Mouse (Mus musculus): ENCODE measurements around the gene Ahnak. TPM values are rescaled to one million over a fixed set of nuclear protein-coding genes. Genes with fewer than 3 reads are reported as not detected.
"Not testable (repeated sequence)": the region's sequence is repeated elsewhere in the genome, so short reads cannot be mapped to it uniquely, and the experiment has no call there.

Gene Ahnak
- polyA plus RNA-seq, 1 experiment from 2014 or later, result 25.6 TPM

DNA sequence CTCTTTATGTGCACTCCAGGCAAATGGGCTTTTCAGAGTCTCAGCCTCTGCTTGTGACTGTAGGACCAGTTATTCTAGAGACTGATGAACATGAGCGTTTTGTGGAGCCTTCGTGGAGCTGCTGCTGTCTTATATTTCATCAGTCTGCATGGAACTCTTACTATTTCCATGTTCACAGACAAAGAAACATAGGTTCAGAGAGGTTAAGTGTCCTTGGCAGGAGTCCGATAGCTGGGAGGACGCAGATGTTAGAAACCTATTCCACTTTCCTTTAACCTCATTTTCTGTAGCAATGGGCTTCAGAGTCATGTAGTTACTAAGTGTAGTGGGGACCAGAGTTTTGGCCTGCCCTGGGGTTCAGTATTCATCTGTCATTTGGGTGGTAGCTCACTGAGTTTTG is 10.1 kb downstream of the Ahnak start:
- 72% methylated on average over 4 of the region's 4 CpGs for WGBS
- H3K27ac ChIP-seq, result no peak overlapping the region
- no peak for ATAC-seq (ENCODE audit: borderline replicate concordance, extremely low read depth, low FRiP score, low TSS enrichment)

DNA sequence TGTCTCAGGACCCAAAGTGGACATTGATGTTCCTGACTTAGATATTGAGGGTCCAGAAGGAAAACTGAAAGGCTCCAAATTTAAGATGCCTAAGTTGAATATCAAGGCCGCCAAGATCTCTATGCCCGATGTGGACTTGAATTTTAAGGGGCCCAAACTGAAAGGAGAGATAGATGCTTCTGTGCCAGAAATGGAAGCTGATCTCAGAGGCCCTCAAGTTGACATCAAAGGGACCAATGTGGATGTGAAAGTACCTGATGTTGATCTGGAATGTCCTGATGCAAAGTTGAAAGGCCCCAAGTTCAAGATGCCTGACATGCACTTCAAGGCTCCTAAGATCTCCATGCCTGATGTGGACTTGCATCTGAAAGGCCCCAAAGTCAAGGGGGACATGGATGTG is 17.8 kb downstream of the Ahnak start:
- not testable (repeated sequence) for H3K27ac ChIP-seq; H3K4me1 ChIP-seq; H3K9me3 ChIP-seq; H3K4me3 ChIP-seq; H3K4me2 ChIP-seq; H3K27me3 ChIP-seq; ATAC-seq (ENCODE audit: borderline replicate concordance, extremely low read depth, low FRiP score, low TSS enrichment); H3K9ac ChIP-seq
- peaks cover 67% of the 10 kb centered on the region for H3K36me3 ChIP-seq
- 96% methylated on average over 2 of the region's 2 CpGs for WGBS

More for the DNA sequence above, 10.1 kb downstream of the Ahnak start:
- H3K9ac ChIP-seq, result no peak overlapping the region
- no peaks in the 10 kb centered on the region for H3K9me3 ChIP-seq
- peaks cover 44% of the 10 kb centered on the region for H3K36me3 ChIP-seq
- no peaks in the 10 kb centered on the region for H3K27me3 ChIP-seq
- no peak overlapping the region for H3K4me2 ChIP-seq
- H3K4me1 ChIP-seq, result peaks cover 31% of the 10 kb centered on the region
- no peak overlapping the region for H3K4me3 ChIP-seq

GRCm38 (mm10) chr19:9019298-9019697 is 30.2 kb downstream of the Ahnak start:
- H3K27ac ChIP-seq, result no peak overlapping the region
- H3K4me2 ChIP-seq, result no peak overlapping the region
- H3K36me3 ChIP-seq, result peaks cover 44% of the 10 kb centered on the region
- H3K9me3 ChIP-seq, result no peaks in the 10 kb centered on the region
- no peak overlapping the region for H3K9ac ChIP-seq
- WGBS, result 62% methylated on average over 3 of the region's 3 CpGs
- 0 out of 2 replicates have a peak, but pooled peaks cover 4% of the 10 kb centered on the region for H3K4me1 ChIP-seq
- H3K27me3 ChIP-seq, result no peaks in the 10 kb centered on the region
- ATAC-seq (ENCODE audit: borderline replicate concordance, extremely low read depth, low FRiP score, low TSS enrichment), result no peak
- H3K4me3 ChIP-seq, result no peak overlapping the region

DNA sequence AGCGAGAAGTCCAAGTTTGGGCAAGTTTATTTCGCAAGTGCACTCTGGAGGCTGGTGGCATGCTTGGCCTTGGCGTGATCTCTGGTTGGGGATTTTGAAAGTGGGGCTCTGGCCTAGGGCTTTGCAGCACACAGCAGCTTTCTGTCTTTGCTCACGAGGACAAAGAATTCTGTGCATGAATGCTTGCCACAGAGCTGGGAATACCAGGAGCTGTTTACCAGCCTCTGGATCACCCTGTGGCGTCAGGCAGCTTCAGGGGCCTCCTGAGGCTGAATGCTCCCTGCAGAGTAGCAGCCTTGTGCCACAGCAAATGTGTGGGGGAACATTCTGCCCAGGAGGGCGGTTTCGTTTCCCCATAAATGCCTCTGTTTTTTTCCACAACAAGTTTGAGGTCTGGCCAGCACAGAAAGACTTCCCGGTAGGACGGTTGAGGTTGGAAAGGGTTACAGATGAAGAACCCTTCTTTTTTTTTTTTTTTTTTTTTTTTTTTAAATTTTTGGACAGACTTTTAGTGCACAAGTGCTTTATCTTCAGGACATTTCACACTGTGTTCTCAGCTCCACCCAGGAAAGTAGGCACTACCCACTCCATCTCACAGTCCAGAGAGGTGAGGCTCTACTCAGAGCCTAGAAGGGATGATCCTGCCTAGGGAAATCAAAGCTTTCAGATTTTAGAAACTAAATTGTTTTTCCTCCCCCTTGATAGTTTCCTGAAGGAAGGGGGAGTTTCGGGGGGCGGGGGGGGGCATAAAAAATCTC is 34.1 kb downstream of the Ahnak start:
- ATAC-seq (ENCODE audit: borderline replicate concordance, extremely low read depth, low FRiP score, low TSS enrichment), result no peak
- peaks cover 10% of the 10 kb centered on the region for H3K36me3 ChIP-seq
- H3K9ac ChIP-seq, result no peak overlapping the region
- 49% methylated on average over 11 of the region's 11 CpGs for WGBS
- no peaks in the 10 kb centered on the region for H3K27me3 ChIP-seq
- H3K4me1 ChIP-seq, result peaks cover 24% of the 10 kb centered on the region
- H3K27ac ChIP-seq, result peak overlapping the region; percentile 42
- no peaks in the 10 kb centered on the region for H3K9me3 ChIP-seq
- H3K4me2 ChIP-seq, result no peak overlapping the region
- H3K4me3 ChIP-seq, result no peak overlapping the region

DNA sequence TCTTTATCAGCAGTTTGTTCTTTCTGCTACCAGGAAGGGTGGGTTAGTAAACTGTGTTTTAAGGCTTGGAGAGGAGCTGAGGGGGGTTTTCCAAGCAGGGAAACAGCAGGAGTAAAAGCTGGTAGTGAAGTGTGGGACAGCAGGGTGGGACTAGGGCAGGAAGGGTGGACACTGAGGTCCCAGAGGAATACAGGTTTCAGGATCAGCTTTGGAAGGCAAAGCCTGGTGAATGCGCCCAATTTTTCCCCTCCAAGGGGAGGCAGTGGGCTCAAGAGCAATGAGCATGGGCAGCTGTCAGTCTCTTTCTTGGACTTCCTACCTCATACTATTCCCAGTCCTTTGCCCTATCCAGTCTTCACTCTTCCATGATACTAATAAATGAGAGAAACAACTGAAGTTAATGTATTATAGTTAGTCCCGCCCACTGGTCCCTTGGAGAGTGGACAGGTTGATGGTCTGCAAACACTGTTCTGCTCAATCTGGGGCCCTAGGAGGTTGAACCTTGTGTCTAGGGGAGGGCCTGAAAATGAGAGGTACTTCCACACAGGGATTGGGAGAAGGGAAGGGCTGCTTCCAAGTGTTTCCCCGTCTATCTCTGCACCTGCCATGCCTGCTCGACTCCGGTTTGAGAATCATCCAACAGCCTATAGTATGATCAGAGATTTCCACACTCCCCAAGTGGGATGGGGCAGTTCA is 36.6 kb downstream of the Ahnak start:
- Histone ChIP-seq H3K27me3 (no peaks in the 10 kb centered on the region), H3K9ac (no peak overlapping the region), H3K4me2 (no peak overlapping the region), H3K9me3 (no peaks in the 10 kb centered on the region), H3K27ac (no peak overlapping the region), H3K36me3 (0 out of 2 replicates have a peak, but pooled peaks cover 3% of the 10 kb centered on the region), H3K4me3 (no peak overlapping the region), H3K4me1 (peaks cover 29% of the 10 kb centered on the region)
- 81% methylated on average over 5 of the region's 5 CpGs for WGBS
- ATAC-seq (ENCODE audit: borderline replicate concordance, extremely low read depth, low FRiP score, low TSS enrichment), result no peak

GRCm38 (mm10) chr19:9026634-9027033 is 37.5 kb downstream of the Ahnak start:
- no peak for ATAC-seq (ENCODE audit: borderline replicate concordance, extremely low read depth, low FRiP score, low TSS enrichment)
- H3K4me1 ChIP-seq, result peaks cover 29% of the 10 kb centered on the region

GRCm38 (mm10) chr19:9027795-9028194 is 38.7 kb downstream of the Ahnak start:
- Histone ChIP-seq H3K4me3 (no peak overlapping the region), H3K9me3 (no peaks in the 10 kb centered on the region), H3K9ac (no peak overlapping the region), H3K27ac (peak overlapping the region; percentile 57), H3K27me3 (no peaks in the 10 kb centered on the region), H3K4me1 (peaks cover 29% of the 10 kb centered on the region), H3K36me3 (no peaks in the 10 kb centered on the region), H3K4me2 (no peak overlapping the region)
- 16% methylated on average over 5 of the region's 5 CpGs for WGBS
- ATAC-seq (ENCODE audit: borderline replicate concordance, extremely low read depth, low FRiP score, low TSS enrichment), result peak; percentile 80

More at GRCm38 (mm10) chr19:9026634-9027033, 37.5 kb downstream of the Ahnak start:
- Histone ChIP-seq H3K4me2 (no peak overlapping the region), H3K9ac (no peak overlapping the region; the same call in 1 of the 2 replicates), H3K27ac (no peak overlapping the region), H3K27me3 (no peaks in the 10 kb centered on the region), H3K36me3 (no peaks in the 10 kb centered on the region), H3K9me3 (no peaks in the 10 kb centered on the region), H3K4me3 (no peak overlapping the region)
- whole genome bisulfite sequencing, result 72% methylated on average over 4 of the region's 4 CpGs

- Histone ChIP-seq H3K27me3 (no peaks in the 10 kb centered on the region), H3K4me3 (no peak overlapping the region), H3K9ac (no peak overlapping the region), H3K9me3 (no peaks in the 10 kb centered on the region), H3K27ac (peak overlapping the region; percentile 53), H3K4me2 (no peak overlapping the region), H3K36me3 (no peaks in the 10 kb centered on the region), H3K4me1 (peaks cover 26% of the 10 kb centered on the region)
- 53% methylated on average over 3 of the region's 3 CpGs for WGBS
- no peak for ATAC-seq (ENCODE audit: borderline replicate concordance, extremely low read depth, low FRiP score, low TSS enrichment)
Measured at GRCm38 (mm10) chr19:9028375-9028774, 39.3 kb downstream of the Ahnak start.

GRCm38 (mm10) chr19:9029640-9030262 is 40.7 kb downstream of the Ahnak start:
- Histone ChIP-seq H3K9ac (no peak overlapping the region), H3K4me3 (no peak overlapping the region), H3K36me3 (no peaks in the 10 kb centered on the region), H3K27ac (no peak overlapping the region), H3K4me1 (peaks cover 34% of the 10 kb centered on the region), H3K27me3 (no peaks in the 10 kb centered on the region), H3K4me2 (no peak overlapping the region), H3K9me3 (no peaks in the 10 kb centered on the region)
- WGBS, result 68% methylated on average over 2 of the region's 2 CpGs
- ATAC-seq (ENCODE audit: borderline replicate concordance, extremely low read depth, low FRiP score, low TSS enrichment), result no peak

DNA sequence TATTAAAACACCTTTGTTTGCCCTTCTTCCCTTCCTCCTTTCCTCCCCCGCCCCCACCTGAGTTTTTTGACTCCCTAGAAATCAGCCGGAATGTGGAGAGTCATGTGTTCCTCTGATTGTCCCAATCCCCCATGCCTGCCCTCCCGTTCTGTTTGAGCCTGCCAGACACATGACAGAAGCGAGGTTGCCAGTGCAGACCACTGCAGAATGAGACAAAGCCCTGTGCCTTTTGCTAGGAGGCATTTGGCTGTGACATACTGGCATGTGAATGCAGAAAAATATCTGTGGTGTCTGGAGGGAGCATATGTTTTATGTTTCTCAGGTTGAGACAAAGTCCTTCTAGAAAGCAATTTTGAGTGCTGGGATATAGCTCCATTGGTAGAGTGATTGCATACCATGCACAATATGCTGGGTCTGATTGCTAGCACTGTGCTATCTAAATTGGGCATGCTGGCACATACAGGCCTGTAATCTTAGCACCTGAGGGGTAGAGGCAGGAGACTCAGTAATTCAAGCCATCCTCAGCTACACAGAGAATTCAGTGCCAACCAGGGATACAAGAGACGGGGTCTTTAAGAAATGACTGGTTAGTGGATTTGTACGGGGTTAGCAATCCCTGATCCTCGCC is 43.5 kb downstream of the Ahnak start:
- H3K4me3 ChIP-seq, result no peak overlapping the region
- no peak overlapping the region for H3K9ac ChIP-seq
- H3K4me1 ChIP-seq, result peaks cover 17% of the 10 kb centered on the region
- no peaks in the 10 kb centered on the region for H3K9me3 ChIP-seq
- H3K4me2 ChIP-seq, result no peak overlapping the region
- H3K27ac ChIP-seq, result no peak overlapping the region
- no peak for ATAC-seq (ENCODE audit: borderline replicate concordance, extremely low read depth, low FRiP score, low TSS enrichment)
- 54% methylated on average over 7 of the region's 7 CpGs for WGBS
- H3K27me3 ChIP-seq, result no peaks in the 10 kb centered on the region
- no peaks in the 10 kb centered on the region for H3K36me3 ChIP-seq

DNA sequence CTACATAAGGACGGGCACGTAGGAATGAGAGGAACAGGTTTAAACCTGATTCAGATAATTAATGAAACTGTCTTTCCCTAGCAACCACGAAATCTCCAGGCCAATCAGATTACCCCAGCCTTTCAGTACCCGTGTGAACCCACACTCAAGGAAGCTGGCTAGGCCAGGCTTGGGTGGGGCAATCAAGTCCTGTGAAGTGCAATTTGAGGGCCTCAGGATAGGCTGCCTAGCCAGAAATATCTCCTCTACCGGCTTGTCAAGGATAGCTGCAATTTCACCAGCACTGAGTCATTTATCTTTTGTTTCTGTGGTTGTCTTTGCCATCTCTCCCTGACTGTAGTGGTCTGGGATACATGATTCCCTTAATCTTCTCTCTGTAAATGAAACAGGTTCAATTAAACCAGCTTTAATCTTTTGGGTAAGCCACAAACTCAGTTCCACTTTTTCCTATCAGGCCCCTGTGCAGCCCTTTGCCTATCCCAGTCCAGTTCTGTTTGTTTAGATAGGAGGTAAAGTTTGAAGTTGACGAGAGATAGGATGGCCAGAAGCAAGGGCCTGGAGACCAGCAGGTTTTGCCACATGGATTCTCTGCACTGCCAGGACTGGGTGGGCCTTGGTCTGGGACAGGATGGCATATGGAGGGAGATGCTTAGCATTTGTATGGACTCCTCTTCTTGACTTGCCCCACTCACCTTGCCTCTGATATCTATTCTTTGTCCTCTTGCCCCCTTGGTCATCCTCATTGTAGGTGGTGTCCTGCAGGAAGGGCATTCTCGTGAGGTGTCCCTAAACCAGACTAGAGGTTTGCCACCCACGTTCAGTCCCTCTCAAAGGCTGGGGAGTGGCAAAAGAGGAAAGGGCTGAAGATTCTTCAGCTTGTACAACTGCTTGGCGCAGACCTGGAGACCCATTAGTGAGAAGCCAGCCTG is 44.6 kb downstream of the Ahnak start:
- peak; percentile 69; the same call in 1 of the 2 replicates for ATAC-seq (ENCODE audit: borderline replicate concordance, extremely low read depth, low FRiP score, low TSS enrichment)
- no peak overlapping the region for H3K9ac ChIP-seq

More for the DNA sequence above, 44.6 kb downstream of the Ahnak start:
- Histone ChIP-seq H3K36me3 (no peaks in the 10 kb centered on the region), H3K4me1 (peaks cover 9% of the 10 kb centered on the region), H3K4me3 (no peak overlapping the region), H3K4me2 (no peak overlapping the region), H3K27me3 (no peaks in the 10 kb centered on the region), H3K27ac (no peak overlapping the region), H3K9me3 (no peaks in the 10 kb centered on the region)
- 42% methylated on average over 9 of the region's 9 CpGs for WGBS

All from lung, embryonic 15.5 days (tissue).